Mouse (Mus musculus): Measurements from ENCODE around the gene Zfp148.

GRCm38 (mm10) chr16:33523571-33523970, 142.9 kb downstream of the Zfp148 start:
- TF ChIP-seq CTCF (IDR thresholded peaks at IDR 0.05; ENCODE audit: low read depth, low read length) (no peak), POLR2A (IDR thresholded peaks at IDR 0.05; ENCODE audit: borderline replicate concordance, low read depth, low read length) (no peak)

All from bone marrow macrophage, adult 2 months (primary cell).